Mouse (Mus musculus) myocyte (in vitro differentiated cells): ENCODE results near the gene Olfr209. TPM values are rescaled to one million over a fixed set of nuclear protein-coding genes. Genes with fewer than 3 reads are reported as not detected.

Experiments used
- H3K27me3 ChIP-seq: one replicate; pipeline ENCODE4 v1.6.1; 2011; ENCODE audit not compliant: control insufficient read depth, insufficient read depth, insufficient read length
- H3K36me3 ChIP-seq: one replicate; pipeline ENCODE4 v1.6.1; 2011; ENCODE audit not compliant: control insufficient read depth, insufficient read depth
- H3K4me2 ChIP-seq: one replicate; pipeline ENCODE4 v1.6.1; 2011; ENCODE audit warnings: low read depth, control low read depth
- H3K4me3 ChIP-seq: one replicate; pipeline ENCODE4 v1.5.1; 2011; ENCODE audit warnings: mild to moderate bottlenecking, control low read depth, moderate library complexity
- H3K79me2 ChIP-seq: one replicate; pipeline ENCODE4 v1.6.1; 2011; ENCODE audit not compliant: control insufficient read depth, insufficient read depth
- H3ac ChIP-seq: one replicate; pipeline ENCODE4 v1.6.1; 2011; ENCODE audit not compliant: control insufficient read depth, insufficient read length
- CEBPB ChIP-seq: IDR thresholded peaks from 2 replicates; pipeline ENCODE4 v1.6.1; 2011; ENCODE audit warnings: mild to moderate bottlenecking, moderate library complexity; ENCODE audit not compliant: poor library complexity, insufficient read depth, severe bottlenecking
- E2F4 ChIP-seq: IDR thresholded peaks from one replicate; pipeline ENCODE4 v1.6.1; 2011; ENCODE audit warnings: mild to moderate bottlenecking, control low read depth, moderate library complexity; ENCODE audit not compliant: insufficient read depth
- MAX ChIP-seq: IDR thresholded peaks from one replicate; pipeline ENCODE4 v1.6.1; 2011; ENCODE audit warnings: low read depth, mild to moderate bottlenecking, control low read depth
- MYOD1 ChIP-seq, 3 experiments: IDR thresholded peaks; one replicate each; pipeline ENCODE4 v1.6.1; 2011; ENCODE audit warnings: control low read depth in 2 of 3, low read depth in 2 of 3, mild to moderate bottlenecking in 2 of 3, moderate library complexity in 1 of 3; ENCODE audit not compliant: insufficient read length in 2 of 3, control insufficient read depth in 1 of 3
- MYOG ChIP-seq, 3 experiments: IDR thresholded peaks; one replicate each; pipeline ENCODE4 v1.6.1; 2011; ENCODE audit warnings: control low read depth in 2 of 3, low read depth in 2 of 3, mild to moderate bottlenecking in 2 of 3; ENCODE audit not compliant: insufficient read length in 2 of 3, control insufficient read depth in 1 of 3, insufficient read depth in 1 of 3
- POLR2A ChIP-seq: IDR thresholded peaks from one replicate; pipeline ENCODE4 v1.6.1; 2011; ENCODE audit warnings: low read depth, mild to moderate bottlenecking, control low read depth, moderate library complexity; ENCODE audit not compliant: insufficient read length
- POLR2AphosphoS2 ChIP-seq: IDR thresholded peaks from one replicate; pipeline ENCODE4 v1.6.1; 2011; ENCODE audit warnings: low read depth, control low read depth; ENCODE audit not compliant: insufficient read length
- REST ChIP-seq: IDR thresholded peaks from one replicate; pipeline ENCODE4 v1.6.1; 2011; ENCODE audit warnings: mild to moderate bottlenecking, control low read depth, moderate library complexity; ENCODE audit not compliant: insufficient read depth, insufficient read length
- SRF ChIP-seq: IDR thresholded peaks from one replicate; pipeline ENCODE4 v1.6.1; 2011; ENCODE audit warnings: low read depth; ENCODE audit not compliant: control insufficient read depth, insufficient read length
- TCF12 ChIP-seq: IDR thresholded peaks from one replicate; pipeline ENCODE4 v1.6.1; 2011; ENCODE audit warnings: mild to moderate bottlenecking, control low read depth; ENCODE audit not compliant: poor library complexity, insufficient read depth, severe bottlenecking
- TCF3 ChIP-seq: IDR thresholded peaks from one replicate; pipeline ENCODE4 v1.6.1; 2011; ENCODE audit warnings: low read depth, control low read depth; ENCODE audit not compliant: insufficient read length
- USF1 ChIP-seq: IDR thresholded peaks from one replicate; pipeline ENCODE4 v1.6.1; 2011; ENCODE audit warnings: low read depth, mild to moderate bottlenecking, control low read depth, moderate library complexity
- polyA plus RNA-seq: library from polyadenylated mRNA; unstranded; fragments of >200 nt; fragmentation: generic; extraction: Trizol; gene quantifications from one replicate; pipeline ENCODE4 v1.2.1, GENCODE M21; 2012; ENCODE audit warnings: missing spikeins

Olfr209 gene
- not detected for polyA plus RNA-seq

DNA sequence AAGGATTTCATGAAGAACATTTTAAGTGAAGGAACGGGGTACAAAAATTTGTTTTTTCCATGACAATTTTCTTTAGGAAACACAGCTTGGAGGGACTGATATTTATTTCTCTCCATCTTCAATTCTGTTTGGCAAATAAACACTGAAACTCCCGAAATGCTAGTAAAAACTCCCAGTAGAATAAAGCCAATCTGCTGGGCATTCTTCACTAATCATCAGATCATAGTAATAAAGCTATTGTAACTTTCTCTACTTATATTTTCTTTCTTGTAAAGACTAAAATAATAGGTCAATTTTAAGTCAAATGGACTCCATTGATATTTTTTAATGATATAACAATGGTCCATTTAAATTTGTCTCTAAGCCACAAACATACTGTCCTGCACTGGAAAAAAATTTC lies at the start of gene Olfr209:
Gene Olfr209, minus strand, starts transcription at position 101 of the 400 bp plus-strand sequence.
- no peak for TF ChIP-seq USF1
- TF ChIP-seq REST = no peak
- TF ChIP-seq CEBPB = no peak
- no peak for TF ChIP-seq TCF12
- no peak for TF ChIP-seq TCF3
- TF ChIP-seq E2F4 = no peak
- TF ChIP-seq MAX = no peak
- TF ChIP-seq POLR2AphosphoS2 = no peak
- TF ChIP-seq MYOD1 (IDR thresholded peaks at IDR 0.05; ENCODE audit: control insufficient read depth in 1 of 3, insufficient read length in 2 of 3, low read depth in 2 of 3) = no peak
- TF ChIP-seq MYOG (IDR thresholded peaks at IDR 0.05; ENCODE audit: control insufficient read depth in 1 of 3, insufficient read depth in 1 of 3, insufficient read length in 2 of 3, low read depth in 2 of 3) = no peak
- no peaks in the 10 kb centered on the region for H3K36me3 ChIP-seq

DNA sequence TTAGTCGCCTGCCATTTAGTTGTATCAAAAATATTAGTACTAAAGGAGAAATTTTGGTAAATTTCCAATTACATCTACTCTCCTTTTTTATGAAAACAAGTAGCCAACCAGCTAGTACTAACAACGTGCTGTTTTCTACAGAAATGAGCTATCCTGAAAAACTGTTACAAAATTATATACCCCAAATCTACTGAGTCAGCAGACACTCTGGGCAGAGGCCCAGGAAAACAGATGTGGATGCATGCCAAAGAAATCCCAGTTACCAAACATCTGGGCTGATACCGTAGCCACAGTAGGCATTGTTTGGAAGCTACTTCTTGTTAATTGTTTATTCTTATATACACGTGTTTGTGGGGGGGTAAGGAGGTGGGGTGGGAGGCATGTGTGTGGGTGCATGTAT lies 49.7 kb upstream of the Olfr209 start:
- Histone ChIP-seq H3K4me3 (no peak overlapping the region), H3K4me2 (no peak overlapping the region), H3K36me3 (no peaks in the 10 kb centered on the region), H3K79me2 (no peaks in the 10 kb centered on the region), H3ac (no peak overlapping the region), H3K27me3 (no peaks in the 10 kb centered on the region)
- no peak for TF ChIP-seq CEBPB
- no peak for TF ChIP-seq MYOD1 (IDR thresholded peaks at IDR 0.05; ENCODE audit: control insufficient read depth in 1 of 3, insufficient read length in 2 of 3, low read depth in 2 of 3)
- no peak for TF ChIP-seq TCF3
- TF ChIP-seq MYOG (IDR thresholded peaks at IDR 0.05; ENCODE audit: control insufficient read depth in 1 of 3, insufficient read depth in 1 of 3, insufficient read length in 2 of 3, low read depth in 2 of 3) = no peak
- TF ChIP-seq TCF12 = no peak
- TF ChIP-seq E2F4 = no peak
- TF ChIP-seq POLR2AphosphoS2 = no peak
- no peak for TF ChIP-seq SRF
- TF ChIP-seq POLR2A = no peak
- TF ChIP-seq USF1 = no peak
- TF ChIP-seq REST = no peak
- no peak for TF ChIP-seq MAX

More for the DNA sequence above, at the start of gene Olfr209:
- H3K4me2 ChIP-seq = no peak within 1 kb of the TSS
- no peaks in the 10 kb centered on the region for H3K79me2 ChIP-seq
- no peak within 1 kb of the TSS for H3ac ChIP-seq
- no peak within 1 kb of the TSS for H3K4me3 ChIP-seq
- no peaks in the 10 kb centered on the region for H3K27me3 ChIP-seq

DNA sequence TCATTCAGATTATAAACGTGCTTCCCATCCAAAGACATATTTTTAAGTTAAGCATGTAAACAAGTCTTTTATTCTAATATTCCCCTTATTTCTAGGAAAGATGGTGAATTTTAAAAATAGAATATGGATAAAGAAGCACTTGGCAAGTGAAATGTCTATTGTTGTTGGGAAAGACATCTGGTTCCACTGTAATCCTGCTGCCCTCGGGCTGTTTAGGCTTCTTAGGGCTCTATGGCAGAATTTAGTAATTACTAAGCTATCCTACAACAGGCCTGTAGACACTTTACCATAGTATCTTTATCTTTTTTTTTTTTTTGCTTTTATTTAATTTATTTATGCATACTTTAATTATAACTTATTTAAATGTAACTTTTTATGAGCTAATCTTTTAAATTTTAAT lies 46.0 kb upstream of the Olfr209 start:
- no peak overlapping the region for H3K4me2 ChIP-seq
- H3K27me3 ChIP-seq = no peaks in the 10 kb centered on the region
- H3K79me2 ChIP-seq = no peaks in the 10 kb centered on the region
- H3ac ChIP-seq = no peak overlapping the region
- H3K4me3 ChIP-seq = no peak overlapping the region
- no peaks in the 10 kb centered on the region for H3K36me3 ChIP-seq
- TF ChIP-seq MYOG (IDR thresholded peaks at IDR 0.05; ENCODE audit: control insufficient read depth in 1 of 3, insufficient read depth in 1 of 3, insufficient read length in 2 of 3, low read depth in 2 of 3) = no peak
- no peak for TF ChIP-seq SRF
- no peak for TF ChIP-seq MYOD1 (IDR thresholded peaks at IDR 0.05; ENCODE audit: control insufficient read depth in 1 of 3, insufficient read length in 2 of 3, low read depth in 2 of 3)
- TF ChIP-seq MAX = no peak
- no peak for TF ChIP-seq TCF3
- TF ChIP-seq CEBPB = no peak
- no peak for TF ChIP-seq POLR2AphosphoS2
- TF ChIP-seq REST = no peak
- no peak for TF ChIP-seq TCF12
- no peak for TF ChIP-seq USF1
- no peak for TF ChIP-seq POLR2A
- no peak for TF ChIP-seq E2F4

GRCm38 (mm10) chr16:59409341-59409748 lies 45.6 kb upstream of the Olfr209 start:
- no peak for TF ChIP-seq SRF
- no peaks in the 10 kb centered on the region for H3K36me3 ChIP-seq
- H3K4me3 ChIP-seq = no peak overlapping the region
- H3K27me3 ChIP-seq = no peaks in the 10 kb centered on the region
- no peak overlapping the region for H3ac ChIP-seq
- no peaks in the 10 kb centered on the region for H3K79me2 ChIP-seq
- H3K4me2 ChIP-seq = no peak overlapping the region

GRCm38 (mm10) chr16:59407032-59407431 lies 43.2 kb upstream of the Olfr209 start, which contains the start of gene Gabrr3:
Gene Gabrr3, plus strand, starts transcription at chr16:59407332.
- no peaks in the 10 kb centered on the region for H3K27me3 ChIP-seq
- H3K4me2 ChIP-seq = no peak within 1 kb of the TSS
- H3ac ChIP-seq = no peak within 1 kb of the TSS
- H3K4me3 ChIP-seq = no peak within 1 kb of the TSS
- H3K36me3 ChIP-seq = no peaks in the 10 kb centered on the region
- no peaks in the 10 kb centered on the region for H3K79me2 ChIP-seq
- TF ChIP-seq TCF12 (no peak), SRF (no peak), USF1 (no peak)
